ENCODE assay signal across 8 mouse cellular contexts in the genomic region with DNA sequence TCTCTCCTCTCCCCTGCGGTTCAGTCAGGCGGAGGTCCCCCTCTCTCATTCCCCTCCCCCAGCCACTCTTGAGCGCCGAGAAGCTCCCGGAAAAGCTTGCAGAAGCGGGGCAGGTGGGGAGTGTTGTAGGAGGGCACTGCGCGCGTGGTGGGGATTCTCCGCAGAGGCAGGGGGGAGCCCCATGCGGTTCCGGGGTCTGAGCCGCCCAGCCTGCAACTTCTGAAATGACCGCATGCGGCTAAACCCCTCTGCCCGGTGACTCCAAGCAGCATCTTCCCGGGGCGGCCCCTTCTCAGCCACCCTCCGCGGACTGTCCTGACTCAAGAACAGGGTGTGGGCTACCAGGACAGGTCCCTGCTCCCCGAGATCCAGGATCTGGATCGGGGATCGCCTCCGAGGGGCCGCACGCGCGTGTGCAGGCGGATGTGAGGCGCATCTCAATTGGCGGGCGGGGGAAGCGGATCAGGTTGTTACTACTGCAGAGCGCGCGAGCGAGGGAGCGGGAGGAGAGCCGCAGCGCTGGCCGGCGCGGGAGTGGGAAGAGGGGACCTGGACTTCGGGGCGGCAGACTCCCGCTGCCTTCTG.
DNase-seq lines count a peak whose midpoint lies in the region; ATAC-seq and TF ChIP-seq lines count a peak whose summit lies in the region.

No protein-coding gene starts in this region.

- no peaks in the 10 kb centered on the region for H3K36me3 ChIP-seq in forebrain, embryonic 14.5 days (ENCODE audit: control insufficient read depth, insufficient read depth, low read length)
- H3K36me3 ChIP-seq in midbrain, embryonic 14.5 days (ENCODE audit: control insufficient read depth, insufficient read depth, low read length): no peaks in the 10 kb centered on the region
- no peaks in the 10 kb centered on the region for H3K36me3 ChIP-seq in stomach, postnatal 0 days (ENCODE audit: control insufficient read depth, insufficient read depth, low read length)

- intact Hi-C loops in left cerebral cortex, postnatal 25 days (cut with DNase I): no loop called here

- H3K4me1 ChIP-seq in forebrain, embryonic 14.5 days (ENCODE audit: control insufficient read depth, insufficient read depth, low read length): peaks cover 8% of the 10 kb centered on the region
- peaks cover 23% of the 10 kb centered on the region for H3K4me1 ChIP-seq in midbrain, embryonic 14.5 days (ENCODE audit: control insufficient read depth, insufficient read depth, low read length)
- H3K4me1 ChIP-seq in stomach, postnatal 0 days (replicated peaks; ENCODE audit: control insufficient read depth, insufficient read depth): 0 out of 2 replicates have a peak, but pooled peaks cover 2% of the 10 kb centered on the region

- WGBS in forebrain, embryonic 14.5 days: under 1% methylated on average over 46 of the region's 46 CpGs
- under 1% methylated on average over 46 of the region's 46 CpGs for WGBS in midbrain, embryonic 14.5 days
- 0% methylated on average over 46 of the region's 46 CpGs for WGBS in stomach, postnatal 0 days

- ATAC-seq in cerebellum, adult (ENCODE audit: insufficient number of reproducible peaks, low FRiP score, low TSS enrichment): peak; percentile 27; the same call in 1 of the 2 replicates
- peak; percentile 61 for ATAC-seq in forebrain, embryonic 14.5 days
- peak; percentile 32 for ATAC-seq in midbrain, embryonic 14.5 days (ENCODE audit: low FRiP score, low TSS enrichment)
- ATAC-seq in stomach, postnatal 0 days (ENCODE audit: low FRiP score, low TSS enrichment): no peak

- H3K9ac ChIP-seq in forebrain, embryonic 14.5 days (ENCODE audit: low read length): peak overlapping the region; percentile 67
- peak overlapping the region; percentile 62 for H3K9ac ChIP-seq in midbrain, embryonic 14.5 days (replicated peaks; ENCODE audit: low read length)
- H3K9ac ChIP-seq in stomach, postnatal 0 days (ENCODE audit: low read length): peak overlapping the region; percentile 18

- no peak for TF ChIP-seq CTCF in stomach, postnatal 0 days (IDR thresholded peaks at IDR 0.05; ENCODE audit: low read depth)

- no peak overlapping the region for H3K27ac ChIP-seq in forebrain, embryonic 14.5 days (ENCODE audit: low read depth, low read length)
- H3K27ac ChIP-seq in midbrain, embryonic 14.5 days (replicated peaks; ENCODE audit: low read depth, low read length): no peak overlapping the region
- no peak overlapping the region for H3K27ac ChIP-seq in stomach, postnatal 0 days (replicated peaks)

- peak; percentile 51 to 58 for DNase-seq in layer of hippocampus, postnatal 10 days (ENCODE audit: low spot score in 2 of 2)
- no peak for DNase-seq in layer of hippocampus, adult 11-12 months (ENCODE audit: low spot score)
- peak; percentile 76 for DNase-seq in forebrain, embryonic 14.5 days (ENCODE audit: low spot score)
- peak; percentile 45 to 50 for DNase-seq in left cerebral cortex, postnatal 25 days (ENCODE audit: low spot score in 2 of 2)
- peak; percentile 88 for DNase-seq in midbrain, embryonic 14.5 days
- peak; percentile 40 for DNase-seq in stomach, postnatal 0 days (ENCODE audit: low spot score)
- no peak for DNase-seq in adrenal gland, postnatal 25 days

- peaks cover 17% of the 10 kb centered on the region; the same call in 1 of the 2 replicates for H3K27me3 ChIP-seq in forebrain, embryonic 14.5 days (replicated peaks; ENCODE audit: control insufficient read depth, insufficient read depth, low read length)
- peaks cover 18% of the 10 kb centered on the region; the same call in 1 of the 2 replicates for H3K27me3 ChIP-seq in midbrain, embryonic 14.5 days (ENCODE audit: control insufficient read depth, insufficient read depth, low read length)
- H3K27me3 ChIP-seq in stomach, postnatal 0 days (ENCODE audit: control insufficient read depth, insufficient read depth, low read length): no peaks in the 10 kb centered on the region

- peak overlapping the region; percentile 99 for H3K4me2 ChIP-seq in forebrain, embryonic 14.5 days (ENCODE audit: low read length)
- peak overlapping the region; percentile 74 for H3K4me2 ChIP-seq in midbrain, embryonic 14.5 days (ENCODE audit: low read length)
- peak overlapping the region; percentile 83 for H3K4me2 ChIP-seq in stomach, postnatal 0 days (replicated peaks; ENCODE audit: low read depth)

- no peak for TF ChIP-seq EP300 in stomach, postnatal 0 days (optimal IDR thresholded peaks at IDR 0.05)

- peak overlapping the region; percentile 52 for H3K4me3 ChIP-seq in forebrain, embryonic 14.5 days (ENCODE audit: low read depth, low read length)
- peak overlapping the region; percentile 53 for H3K4me3 ChIP-seq in midbrain, embryonic 14.5 days (replicated peaks; ENCODE audit: low read depth, low read length)
- peak overlapping the region; percentile 43 for H3K4me3 ChIP-seq in stomach, postnatal 0 days (ENCODE audit: low read depth, low read length)

- no peaks in the 10 kb centered on the region for H3K9me3 ChIP-seq in forebrain, embryonic 14.5 days (replicated peaks; ENCODE audit: control insufficient read depth, low read length)
- H3K9me3 ChIP-seq in midbrain, embryonic 14.5 days (ENCODE audit: control insufficient read depth, low read length): no peaks in the 10 kb centered on the region
- no peaks in the 10 kb centered on the region for H3K9me3 ChIP-seq in stomach, postnatal 0 days (ENCODE audit: control insufficient read depth, low read length)

Comparison
In these comparisons a context has a peak if more than half of its experiments do, and no peak if none do; other contexts are left out.
1. DNase-seq: peak in layer of hippocampus, postnatal 10 days (2 of 2), forebrain, embryonic 14.5 days (single experiment), left cerebral cortex, postnatal 25 days (2 of 2), midbrain, embryonic 14.5 days (single experiment) and stomach, postnatal 0 days (single experiment); none in layer of hippocampus, adult 11-12 months (single experiment) and adrenal gland, postnatal 25 days (single experiment).
2. Peak in every context shown above with its lines, with median percentiles within 50 percentile points of each other: H3K4me2 ChIP-seq, H3K4me3 ChIP-seq and H3K9ac ChIP-seq.